In genomic region chr11:100752294-100752693, GRCm38 (mm10) we compare ENCODE assay signal across 19 mouse cellular contexts. TPM values are rescaled to one million over a fixed set of nuclear protein-coding genes. Genes with fewer than 3 reads are reported as not detected.
"Had no signal": no experiment of that assay in that cellular context is flagged by ENCODE, and none has a peak within 500 bp of the region (broad histone marks: within the 10 kb centered on the region; RNA-seq: fewer than 3 reads in every experiment).

No protein-coding gene starts in this region.

- H3K4me2 ChIP-seq: limb, embryonic 15.5 days; liver, embryonic 12.5 days; lung, embryonic 14.5 days; neural tube, embryonic 13.5 days had no signal

- H3K9me3 ChIP-seq: limb, embryonic 15.5 days; liver, embryonic 12.5 days; midbrain, embryonic 10.5 days; neural tube, embryonic 13.5 days had no signal

- H3K9ac ChIP-seq: limb, embryonic 15.5 days; liver, embryonic 12.5 days; lung, embryonic 14.5 days; neural tube, embryonic 13.5 days had no signal

- ATAC-seq: intestine, embryonic 16.5 days; liver, embryonic 12.5 days had no signal

- H3K4me1 ChIP-seq: limb, embryonic 15.5 days; midbrain, embryonic 10.5 days had no signal

- H3K36me3 ChIP-seq: limb, embryonic 15.5 days; liver, embryonic 12.5 days had no signal

- DNase-seq: layer of hippocampus, adult 9-11 months; layer of hippocampus, postnatal 36 days; lung, embryonic 14.5 days; lung, postnatal 10 days; lung, postnatal 4 days; midbrain, embryonic 14.5 days; retina, postnatal 1 day; spleen, adult 18-20 months; thymus, adult 18-20 months; thymus, postnatal 14 days had no signal

- H3K27ac ChIP-seq: kidney, postnatal 0 days; limb, embryonic 15.5 days; liver, embryonic 12.5 days; midbrain, embryonic 10.5 days; neural tube, embryonic 13.5 days had no signal

- H3K4me3 ChIP-seq: limb, embryonic 15.5 days; liver, embryonic 12.5 days; midbrain, embryonic 10.5 days; myocyte; neural tube, embryonic 13.5 days had no signal

RNA-seq across cellular contexts. Expression of gene Kcnh4, which starts 7.4 kb away (rescaled TPM):
- polyA plus RNA-seq: kidney, postnatal 0 days; limb, embryonic 15.5 days; liver, embryonic 12.5 days; liver, embryonic 16.5 days; lung, embryonic 14.5 days had no signal

RNA-seq across cellular contexts. Expression of gene Hcrt, which starts 10.4 kb away (rescaled TPM):
- polyA plus RNA-seq: intestine, embryonic 16.5 days; kidney, postnatal 0 days; limb, embryonic 15.5 days; liver, embryonic 12.5 days; liver, embryonic 16.5 days; lung, embryonic 14.5 days; midbrain, embryonic 14.5 days; myocyte; neural tube, embryonic 13.5 days; stomach, embryonic 14.5 days had no signal

RNA-seq across cellular contexts. Expression of gene Hspb9, which starts 38.6 kb away (rescaled TPM):
- polyA plus RNA-seq: intestine, embryonic 16.5 days had no signal
